Mouse (Mus musculus) CH12F3 (cell line): Measurements from ENCODE around the gene Acap2.

Source experiments
- in situ Hi-C: fragments of 300-500 bp; cut with MboI; formaldehyde crosslinking; loops from 2 replicates; pipeline ENCODE4 v1.14.3; 2020; ENCODE audit warnings: low sequenced_read_pairs

Gene Acap2

GRCm38 (mm10) chr16:31200790-31201567 lies at the start of gene Acap2:
Gene Acap2 (minus strand): TSS chr16:31201245.
- in situ Hi-C loops: no loop called here

- in situ Hi-C loops: no loop called here
These were observed 48.4 kb upstream of the Acap2 start for GRCm38 (mm10) chr16:31249401-31249800.

- in situ Hi-C loops: no loop called here
These were observed 47.7 kb upstream of the Acap2 start for GRCm38 (mm10) chr16:31248717-31249116.

GRCm38 (mm10) chr16:31247442-31247841 lies 46.4 kb upstream of the Acap2 start:
- in situ Hi-C loops: no loop called here

- in situ Hi-C loops: no loop called here
These were observed 43.0 kb upstream of the Acap2 start for GRCm38 (mm10) chr16:31244053-31244452.

GRCm38 (mm10) chr16:31241433-31241832 lies 40.4 kb upstream of the Acap2 start:
- in situ Hi-C loops: no loop called here

GRCm38 (mm10) chr16:31240569-31240968 lies 39.5 kb upstream of the Acap2 start:
- in situ Hi-C loops: no loop called here

- in situ Hi-C loops: no loop called here
These were observed 37.2 kb upstream of the Acap2 start for GRCm38 (mm10) chr16:31238281-31238680.

GRCm38 (mm10) chr16:31235457-31236310 lies 34.6 kb upstream of the Acap2 start:
- in situ Hi-C loops: no loop called here

GRCm38 (mm10) chr16:31234808-31235456 lies 33.9 kb upstream of the Acap2 start:
- in situ Hi-C loops: no loop called here

- in situ Hi-C loops: no loop called here
These were observed 33.3 kb upstream of the Acap2 start for GRCm38 (mm10) chr16:31234356-31234755.

- in situ Hi-C loops: no loop called here
These were observed 32.7 kb upstream of the Acap2 start for GRCm38 (mm10) chr16:31233541-31234339.

GRCm38 (mm10) chr16:31233167-31233498 lies 32.1 kb upstream of the Acap2 start:
- in situ Hi-C loops: no loop called here

- in situ Hi-C loops: no loop called here
These were observed 31.6 kb upstream of the Acap2 start for GRCm38 (mm10) chr16:31232491-31233166.

GRCm38 (mm10) chr16:31231591-31231990 lies 30.5 kb upstream of the Acap2 start:
- in situ Hi-C loops: no loop called here

- in situ Hi-C loops: no loop called here
These were observed 26.7 kb upstream of the Acap2 start for GRCm38 (mm10) chr16:31227746-31228145.

- in situ Hi-C loops: no loop called here
These were observed 14.2 kb upstream of the Acap2 start for GRCm38 (mm10) chr16:31215271-31215670.

- in situ Hi-C loops: no loop called here
These were observed 12.4 kb upstream of the Acap2 start for GRCm38 (mm10) chr16:31213463-31213862.

- in situ Hi-C loops: no loop called here
These were observed 10.5 kb upstream of the Acap2 start for GRCm38 (mm10) chr16:31211503-31211902.

- in situ Hi-C loops: no loop called here
These were observed 9.4 kb upstream of the Acap2 start for GRCm38 (mm10) chr16:31210453-31210852.
